Mouse (Mus musculus) liver, embryonic 14.5 days (tissue): ENCODE results near the gene Fam126b. TPM values are rescaled to one million over a fixed set of nuclear protein-coding genes. Genes with fewer than 3 reads are reported as not detected.

ENCODE experiments used
- ATAC-seq: fragments of 200-750 bp; cut with Nextera tagmentation; 2 replicates; pipeline ENCODE4 v1.8.0; 2017; ENCODE audit warnings: moderate number of reproducible peaks, mild to moderate bottlenecking, moderate library complexity; ENCODE audit not compliant: insufficient read depth
- DNase-seq, 3 experiments: peaks; one replicate each; pipeline ENCODE4 v3.0.0-alpha.2; 2012 to 2013; ENCODE audit warnings: low read depth in 3 of 3, low spot score in 3 of 3
- H3K27ac ChIP-seq: fragments of 300-500 bp; sonication (generic); 2 replicates; pipeline ENCODE4 v1.5.1; 2014; ENCODE audit warnings: moderate library complexity, mild to moderate bottlenecking, control low read depth, inconsistent platforms
- H3K27me3 ChIP-seq: fragments of 300-500 bp; sonication (generic); 2 replicates; pipeline ENCODE4 v1.6.1; 2014; ENCODE audit warnings: mild to moderate bottlenecking, low read length, moderate library complexity; ENCODE audit not compliant: control insufficient read depth, insufficient read depth
- H3K36me3 ChIP-seq: fragments of 300-500 bp; sonication (generic); replicated peaks from 2 replicates; pipeline ENCODE4 v1.6.1; 2014; ENCODE audit warnings: low read depth; ENCODE audit not compliant: control insufficient read depth, insufficient read depth
- H3K4me1 ChIP-seq, 2 experiments: fragments of 200-500 bp in 1 of 2; fragments of 300-500 bp in 1 of 2; sonication (generic) in 1 of 2; replicated peaks; 2 replicates each; pipeline ENCODE4 v1.6.1; 2012 to 2014; ENCODE audit warnings: antibody characterized with exemption in 1 of 2, inconsistent platforms in 1 of 2, low read length in 1 of 2; ENCODE audit not compliant: control insufficient read depth in 2 of 2, insufficient read depth in 2 of 2
- H3K4me2 ChIP-seq: fragments of 300-500 bp; sonication (generic); 2 replicates; pipeline ENCODE4 v1.6.1; 2014; ENCODE audit warnings: low read depth, mild to moderate bottlenecking, control low read depth, moderate library complexity
- H3K4me3 ChIP-seq, 2 experiments: fragments of 200-500 bp in 1 of 2; fragments of 300-500 bp in 1 of 2; sonication (generic) in 1 of 2; 2 replicates each; pipeline ENCODE4 v1.5.1; 2012 to 2014; ENCODE audit warnings: low read depth in 2 of 2, low read length in 2 of 2, mild to moderate bottlenecking in 2 of 2, control low read depth in 1 of 2, inconsistent platforms in 1 of 2, moderate library complexity in 1 of 2; ENCODE audit not compliant: insufficient read depth in 1 of 2
- H3K9ac ChIP-seq: fragments of 300-500 bp; sonication (generic); replicated peaks from 2 replicates; pipeline ENCODE4 v1.6.1; 2014; ENCODE audit warnings: mild to moderate bottlenecking, control low read depth, moderate library complexity
- H3K9me3 ChIP-seq: fragments of 300-500 bp; sonication (generic); 2 replicates; pipeline ENCODE4 v1.6.1; 2016; ENCODE audit warnings: low read length, mixed read lengths; ENCODE audit not compliant: control insufficient read depth
- CTCF ChIP-seq: IDR thresholded peaks from 2 replicates; pipeline ENCODE4 v1.5.1; 2016; ENCODE audit warnings: antibody characterized with exemption, low read depth, control low read depth
- EP300 ChIP-seq: IDR thresholded peaks from 2 replicates; pipeline ENCODE4 v1.6.1; 2016; ENCODE audit warnings: antibody characterized with exemption, low read depth
- WGBS: fragments of 180-500 bp; shearing (Covaris S2); extraction: QIAGEN DNeasy Blood & Tissue Kit; methylation state at CpG from one replicate; pipeline ENCODE4 v1.1.7; 2014; ENCODE audit not compliant: insufficient replicate concordance; 5-methylcytosine and 5-hydroxymethylcytosine counted together
- polyA plus RNA-seq, 2 experiments: library from polyadenylated mRNA; depleted of rRNA in 1 of 2; stranded (reverse) in 1 of 2; unstranded in 1 of 2; fragments of >200 nt; fragmentation: Nextera tagmentation in 1 of 2; extraction: Ambion mirVana in 1 of 2; gene quantifications; 2 replicates each; pipeline versions ENCODE4 v1.2.1 to v1.2.3; 2012 to 2014

The Fam126b gene
- polyA plus RNA-seq, 2 experiments = 0.95 to 2.9 TPM

GRCm38 (mm10) chr1:58570437-58570836 is 15.7 kb downstream of the Fam126b start:
- Histone ChIP-seq H3K4me1 (peaks cover 0 to 5% of the 10 kb centered on the region in 2 experiments; a peak in 1 of 4 replicates), H3K27ac (no peak overlapping the region), H3K4me2 (no peak overlapping the region), H3K36me3 (no peaks in the 10 kb centered on the region), H3K4me3 (no peak overlapping the region), H3K27me3 (no peaks in the 10 kb centered on the region), H3K9me3 (no peaks in the 10 kb centered on the region), H3K9ac (no peak overlapping the region)
- TF ChIP-seq EP300 = no peak
- TF ChIP-seq CTCF = no peak
- ATAC-seq = no peak
- WGBS = 32% methylated on average over 4 of the region's 4 CpGs
- no peak for DNase-seq

GRCm38 (mm10) chr1:58568456-58569130 is 17.5 kb downstream of the Fam126b start:
- no peak overlapping the region for H3K27ac ChIP-seq
- H3K9me3 ChIP-seq = no peaks in the 10 kb centered on the region
- no peaks in the 10 kb centered on the region for H3K36me3 ChIP-seq
- ATAC-seq = no peak
- DNase-seq = no peak
- H3K4me1 ChIP-seq = peaks cover 0 to 5% of the 10 kb centered on the region in 2 experiments; a peak in 1 of 4 replicates
- no peak overlapping the region for H3K9ac ChIP-seq
- H3K27me3 ChIP-seq = no peaks in the 10 kb centered on the region
- no peak for TF ChIP-seq CTCF
- no peak overlapping the region for H3K4me3 ChIP-seq
- H3K4me2 ChIP-seq = no peak overlapping the region

DNA sequence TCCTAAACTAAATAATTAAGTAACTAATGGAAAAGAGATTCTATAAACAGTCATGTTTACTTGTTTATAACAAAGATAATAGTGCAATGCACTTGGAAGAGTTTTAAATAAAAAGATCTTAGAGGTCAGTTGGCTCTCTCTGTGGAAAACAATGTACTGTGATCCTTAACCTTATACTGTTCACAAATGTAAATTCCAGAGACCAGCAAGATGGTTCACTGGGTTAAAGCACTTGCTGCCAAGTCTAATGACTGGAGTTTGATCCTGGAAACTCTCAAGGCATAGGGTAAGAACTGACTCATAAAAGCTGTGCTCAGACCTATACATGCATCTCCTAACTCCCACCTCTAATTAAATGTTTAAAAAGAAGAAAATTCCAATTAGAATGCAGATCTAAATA is 19.5 kb downstream of the Fam126b start:
- no peaks in the 10 kb centered on the region for H3K27me3 ChIP-seq
- H3K9ac ChIP-seq = no peak overlapping the region
- no peak overlapping the region for H3K4me2 ChIP-seq
- peaks cover 0 to 5% of the 10 kb centered on the region in 2 experiments; a peak in 1 of 4 replicates for H3K4me1 ChIP-seq
- H3K4me3 ChIP-seq = no peak overlapping the region
- no peak overlapping the region for H3K27ac ChIP-seq
- no peaks in the 10 kb centered on the region for H3K36me3 ChIP-seq
- TF ChIP-seq CTCF = no peak
- TF ChIP-seq EP300 = no peak
- no peaks in the 10 kb centered on the region for H3K9me3 ChIP-seq
- DNase-seq (no peak), ATAC-seq (no peak)

GRCm38 (mm10) chr1:58564981-58565380 is 21.1 kb downstream of the Fam126b start:
- Histone ChIP-seq H3K27ac (no peak overlapping the region), H3K36me3 (no peaks in the 10 kb centered on the region), H3K4me1 (no peaks in the 10 kb centered on the region), H3K9ac (no peak overlapping the region), H3K9me3 (no peaks in the 10 kb centered on the region), H3K27me3 (no peaks in the 10 kb centered on the region), H3K4me3 (no peak overlapping the region), H3K4me2 (no peak overlapping the region)
- ATAC-seq (no peak), DNase-seq (no peak)
- TF ChIP-seq CTCF = no peak
- no peak for TF ChIP-seq EP300
- 83% methylated on average over 5 of the region's 5 CpGs for WGBS

DNA sequence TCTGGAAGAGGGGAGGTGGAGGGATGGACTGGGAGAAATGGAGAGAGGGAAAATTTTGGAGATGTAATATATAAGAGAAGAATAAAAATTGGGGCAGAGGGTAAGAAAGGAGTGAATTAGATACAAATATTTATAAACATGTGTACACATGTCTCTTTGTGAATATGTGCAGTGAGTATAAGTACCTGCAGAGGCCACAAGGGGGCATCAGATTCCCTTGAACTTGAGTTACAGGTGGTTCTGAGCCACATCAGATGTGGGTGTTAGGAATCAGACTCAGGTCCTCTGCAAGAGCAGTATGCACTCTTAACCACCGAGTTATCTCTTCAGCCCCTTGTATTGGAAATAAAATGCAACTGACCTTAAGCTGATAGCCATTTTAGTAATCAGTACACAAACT is 23.7 kb downstream of the Fam126b start:
- WGBS = 67% methylated on average over 1 of the region's 1 CpGs
- Histone ChIP-seq H3K4me1 (no peaks in the 10 kb centered on the region), H3K27ac (no peak overlapping the region), H3K4me2 (no peak overlapping the region), H3K9ac (no peak overlapping the region), H3K27me3 (no peaks in the 10 kb centered on the region), H3K36me3 (no peaks in the 10 kb centered on the region), H3K4me3 (no peak overlapping the region), H3K9me3 (no peaks in the 10 kb centered on the region)
- TF ChIP-seq CTCF (peak; percentile 65), EP300 (no peak)
- ATAC-seq = no peak
- peak in 2 of 3 experiments; percentile 17 to 26 for DNase-seq
